In genomic region chr14:54492345-54493131, GRCm38 (mm10) we compare ENCODE assay signal across 10 mouse cellular contexts. TPM values are rescaled to one million over a fixed set of nuclear protein-coding genes. Genes with fewer than 3 reads are reported as not detected.
DNase-seq lines count a peak whose midpoint lies in the region; ATAC-seq and TF ChIP-seq lines count a peak whose summit lies in the region.
"Had no signal": no experiment of that assay in that cellular context is flagged by ENCODE, and none has a peak within 500 bp of the region (broad histone marks: within the 10 kb centered on the region; RNA-seq: fewer than 3 reads in every experiment).

No protein-coding gene starts in this region.

- 66% methylated on average over 18 of the region's 18 CpGs for WGBS in hindbrain, embryonic 12.5 days
- 68% methylated on average over 18 of the region's 18 CpGs for WGBS in hindbrain, embryonic 10.5 days
- WGBS in liver, embryonic 13.5 days (ENCODE audit: insufficient replicate concordance), result 55% methylated on average over 18 of the region's 18 CpGs
- WGBS in midbrain, embryonic 15.5 days, result 70% methylated on average over 18 of the region's 18 CpGs

- no peak overlapping the region for H3K4me3 ChIP-seq in hindbrain, embryonic 12.5 days
- no peak overlapping the region for H3K4me3 ChIP-seq in hindbrain, embryonic 10.5 days
- H3K4me3 ChIP-seq in C2C12 (ENCODE audit: insufficient read depth, poor library complexity, severe bottlenecking), result no peak overlapping the region
- H3K4me3 ChIP-seq in liver, embryonic 13.5 days (replicated peaks), result no peak overlapping the region
- H3K4me3 ChIP-seq in midbrain, embryonic 15.5 days, result no peak overlapping the region
- H3K4me3 ChIP-seq: hindbrain, embryonic 15.5 days; midbrain, embryonic 13.5 days had no signal

- H3K79me3 ChIP-seq in C2C12 (ENCODE audit: low read depth), result no peaks in the 10 kb centered on the region

- peaks cover 4% of the 10 kb centered on the region for H3K27me3 ChIP-seq in hindbrain, embryonic 12.5 days
- no peaks in the 10 kb centered on the region for H3K27me3 ChIP-seq in hindbrain, embryonic 10.5 days (ENCODE audit: insufficient read depth, poor library complexity, severe bottlenecking)
- no peaks in the 10 kb centered on the region for H3K27me3 ChIP-seq in C2C12 (ENCODE audit: control insufficient read depth, insufficient read depth, insufficient read length)
- no peaks in the 10 kb centered on the region for H3K27me3 ChIP-seq in liver, embryonic 13.5 days
- no peaks in the 10 kb centered on the region for H3K27me3 ChIP-seq in midbrain, embryonic 15.5 days (replicated peaks)
- H3K27me3 ChIP-seq: hindbrain, embryonic 15.5 days; midbrain, embryonic 13.5 days had no signal

- no peak overlapping the region for H3K9ac ChIP-seq in hindbrain, embryonic 12.5 days
- no peak overlapping the region for H3K9ac ChIP-seq in liver, embryonic 13.5 days
- H3K9ac ChIP-seq in midbrain, embryonic 15.5 days, result no peak overlapping the region
- H3K9ac ChIP-seq: hindbrain, embryonic 15.5 days; midbrain, embryonic 13.5 days had no signal

- H3K4me2 ChIP-seq in hindbrain, embryonic 12.5 days (replicated peaks), result no peak overlapping the region
- 0 out of 2 replicates have a peak overlapping the region, but pooled peaks have one; percentile 14 for H3K4me2 ChIP-seq in liver, embryonic 13.5 days
- no peak overlapping the region for H3K4me2 ChIP-seq in midbrain, embryonic 15.5 days
- H3K4me2 ChIP-seq: hindbrain, embryonic 15.5 days; midbrain, embryonic 13.5 days had no signal

- no peaks in the 10 kb centered on the region for H3K9me3 ChIP-seq in hindbrain, embryonic 12.5 days (replicated peaks)
- no peaks in the 10 kb centered on the region for H3K9me3 ChIP-seq in hindbrain, embryonic 10.5 days
- no peaks in the 10 kb centered on the region for H3K9me3 ChIP-seq in liver, embryonic 13.5 days (replicated peaks)
- no peaks in the 10 kb centered on the region for H3K9me3 ChIP-seq in midbrain, embryonic 15.5 days
- H3K9me3 ChIP-seq: hindbrain, embryonic 15.5 days; midbrain, embryonic 13.5 days had no signal

- no peak for DNase-seq in hindbrain, embryonic 10.5 days (ENCODE audit: low spot score)
- peak; percentile 97 for DNase-seq in ZHBTc4 (ENCODE audit: low read depth, low spot score)
- DNase-seq in liver, embryonic 13.5 days, result peak; percentile 10
- no peak for DNase-seq in urinary bladder, adult 2 months (ENCODE audit: low spot score)
- no peak for DNase-seq in heart, postnatal 10 days

- TF ChIP-seq CTCF in C2C12 (IDR thresholded peaks at IDR 0.05; ENCODE audit: control insufficient read depth, insufficient read depth, insufficient read length), result no peak

- H3K36me3 ChIP-seq in hindbrain, embryonic 12.5 days, result no peaks in the 10 kb centered on the region
- H3K36me3 ChIP-seq in hindbrain, embryonic 10.5 days, result no peaks in the 10 kb centered on the region
- no peaks in the 10 kb centered on the region for H3K36me3 ChIP-seq in C2C12 (ENCODE audit: control insufficient read depth, insufficient read depth)
- no peaks in the 10 kb centered on the region for H3K36me3 ChIP-seq in liver, embryonic 13.5 days
- H3K36me3 ChIP-seq in midbrain, embryonic 15.5 days (replicated peaks), result no peaks in the 10 kb centered on the region
- H3K36me3 ChIP-seq: hindbrain, embryonic 15.5 days; midbrain, embryonic 13.5 days had no signal

- no peaks in the 10 kb centered on the region for H3K4me1 ChIP-seq in hindbrain, embryonic 12.5 days
- no peaks in the 10 kb centered on the region; the same call in 1 of the 2 replicates for H3K4me1 ChIP-seq in hindbrain, embryonic 10.5 days (replicated peaks)
- peaks cover 10% of the 10 kb centered on the region for H3K4me1 ChIP-seq in liver, embryonic 13.5 days (replicated peaks)
- peaks cover 2% of the 10 kb centered on the region; the same call in 1 of the 2 replicates for H3K4me1 ChIP-seq in midbrain, embryonic 15.5 days
- H3K4me1 ChIP-seq: midbrain, embryonic 13.5 days had no signal

- intact Hi-C loops in heart, postnatal 10 days (cut with DNase I), result loop anchor here (5.0 kb wide), 1 partner anchor 430 kb away; no protein-coding TSS in a partner anchor

- H3ac ChIP-seq in C2C12 (ENCODE audit: control insufficient read depth, insufficient read length, low read depth), result no peak overlapping the region

- peak; percentile 48; the same call in 1 of the 2 replicates for ATAC-seq in hindbrain, embryonic 12.5 days (ENCODE audit: low FRiP score)
- peak; percentile 86 for ATAC-seq in liver, embryonic 13.5 days (ENCODE audit: low read depth)
- ATAC-seq in midbrain, embryonic 15.5 days (replicated peaks), result no peak
- ATAC-seq: midbrain, embryonic 13.5 days had no signal

- no peak overlapping the region for H3K27ac ChIP-seq in hindbrain, embryonic 12.5 days
- no peak overlapping the region for H3K27ac ChIP-seq in hindbrain, embryonic 10.5 days
- H3K27ac ChIP-seq in liver, embryonic 13.5 days, result 0 out of 2 replicates have a peak overlapping the region, but pooled peaks have one; percentile 18
- no peak overlapping the region for H3K27ac ChIP-seq in midbrain, embryonic 15.5 days
- H3K27ac ChIP-seq: hindbrain, embryonic 15.5 days; midbrain, embryonic 13.5 days had no signal

- no peaks in the 10 kb centered on the region for H3K79me2 ChIP-seq in C2C12 (ENCODE audit: control insufficient read depth, insufficient read depth)

TF ChIP-seq in C2C12, 6 proteins besides CTCF, POLR2A, EP300 and RAD21:
- peak; percentile 92 for TF ChIP-seq FOSL1 (IDR thresholded peaks at IDR 0.05; ENCODE audit: insufficient read depth, low read length, poor library complexity, severe bottlenecking)
- TF ChIP-seq MYOD1 (IDR thresholded peaks at IDR 0.05; ENCODE audit: control insufficient read depth, insufficient read length, low read depth), result peak; percentile 83
- TF ChIP-seq USF1 (IDR thresholded peaks at IDR 0.05; ENCODE audit: low read depth), result no peak
- TF ChIP-seq MAX (IDR thresholded peaks at IDR 0.05), result no peak

RNA-seq across cellular contexts. Expression of gene Rem2, which starts 16.6 kb away (rescaled TPM):
- 39.3 and 46.1 TPM in 2 replicates for polyA plus RNA-seq in hindbrain, embryonic 12.5 days (2016; fragmentation: Nextera tagmentation; extraction: Ambion mirVana)
- polyA plus RNA-seq in hindbrain, embryonic 10.5 days (2016; fragmentation: Nextera tagmentation; extraction: Ambion mirVana), result 20.8 and 40.2 TPM in 2 replicates
- 0.56 TPM for polyA plus RNA-seq in C2C12 (2012; fragmentation: generic; extraction: Trizol)
- 0.06 and 0.12 TPM in 2 replicates for polyA plus RNA-seq in liver, embryonic 13.5 days (2015; fragmentation: Nextera tagmentation; extraction: Ambion mirVana)
- polyA plus RNA-seq in urinary bladder, adult 2 months (2012; rRNA removed), result 0.28 and 0.32 TPM in 2 replicates
- not detected for total RNA-seq in heart, postnatal 10 days (2021)
- 45.2 and 47.1 TPM in 2 replicates for polyA plus RNA-seq in midbrain, embryonic 15.5 days (2015; fragmentation: Nextera tagmentation; extraction: Ambion mirVana)

RNA-seq across cellular contexts. Expression of gene Prmt5, which starts 24.8 kb away (rescaled TPM):
- 98.8 and 99.3 TPM in 2 replicates for polyA plus RNA-seq in hindbrain, embryonic 12.5 days (2016; fragmentation: Nextera tagmentation; extraction: Ambion mirVana)
- polyA plus RNA-seq in hindbrain, embryonic 10.5 days (2016; fragmentation: Nextera tagmentation; extraction: Ambion mirVana), result 133 and 145 TPM in 2 replicates
- polyA plus RNA-seq in C2C12 (2012; fragmentation: generic; extraction: Trizol), result 174 TPM
- 41.6 and 48.9 TPM in 2 replicates for polyA plus RNA-seq in liver, embryonic 13.5 days (2015; fragmentation: Nextera tagmentation; extraction: Ambion mirVana)
- polyA plus RNA-seq in urinary bladder, adult 2 months (2012; rRNA removed), result 38.1 and 40.2 TPM in 2 replicates
- 10 to 100 TPM; 32.9 to 38.2 TPM for total RNA-seq in heart, postnatal 10 days (2021)
- 99.8 and 102 TPM in 2 replicates for polyA plus RNA-seq in midbrain, embryonic 15.5 days (2015; fragmentation: Nextera tagmentation; extraction: Ambion mirVana)

RNA-seq across cellular contexts. Expression of gene Lrp10, which starts 28.6 kb away (rescaled TPM):
- polyA plus RNA-seq in hindbrain, embryonic 12.5 days (2016; fragmentation: Nextera tagmentation; extraction: Ambion mirVana), result 34.7 and 36.0 TPM in 2 replicates
- 30.9 and 32.4 TPM in 2 replicates for polyA plus RNA-seq in hindbrain, embryonic 10.5 days (2016; fragmentation: Nextera tagmentation; extraction: Ambion mirVana)
- 72.8 TPM for polyA plus RNA-seq in C2C12 (2012; fragmentation: generic; extraction: Trizol)
- polyA plus RNA-seq in liver, embryonic 13.5 days (2015; fragmentation: Nextera tagmentation; extraction: Ambion mirVana), result 18.4 and 21.2 TPM in 2 replicates
- 81.0 and 93.8 TPM in 2 replicates for polyA plus RNA-seq in urinary bladder, adult 2 months (2012; rRNA removed)
- total RNA-seq in heart, postnatal 10 days (2021), result 10 to 100 TPM; 87.9 to 91.3 TPM
- 28.9 and 31.4 TPM in 2 replicates for polyA plus RNA-seq in midbrain, embryonic 15.5 days (2015; fragmentation: Nextera tagmentation; extraction: Ambion mirVana)

Comparison
In these comparisons a context has a peak if more than half of its experiments do, and no peak if none do; other contexts are left out.
1. DNase-seq: peak in ZHBTc4 (single experiment) and liver, embryonic 13.5 days (single experiment); none in hindbrain, embryonic 10.5 days (single experiment), urinary bladder, adult 2 months (single experiment) and heart, postnatal 10 days (0 of 2).
2. RNA of gene Rem2, which starts 16.6 kb away (polyA plus RNA-seq): 45.2 to 47.1 TPM in midbrain, embryonic 15.5 days, 20.8 to 40.2 TPM in hindbrain, embryonic 10.5 days and 39.3 to 46.1 TPM in hindbrain, embryonic 12.5 days; 0.56 TPM in C2C12 (single experiment), 0.28 to 0.32 TPM in urinary bladder, adult 2 months and 0.06 to 0.12 TPM in liver, embryonic 13.5 days; every median in the first group is over 10 times any median in the second.